Mouse (Mus musculus) granulocyte monocyte progenitor cell, adult 5-6 weeks (primary cell): ENCODE measurements around the gene Cacybp. TPM values are rescaled to one million over a fixed set of nuclear protein-coding genes. Genes with fewer than 3 reads are reported as not detected.

Experiments
- ATAC-seq: replicated peaks from 2 replicates; pipeline ENCODE4 v1.8.0; 2016; ENCODE audit warnings: mild to moderate bottlenecking, moderate TSS enrichment, inconsistent platforms; ENCODE audit not compliant: poor library complexity, severe bottlenecking
- total RNA-seq, 2 experiments: library from RNA; stranded (forward) in 1 of 2; stranded (reverse) in 1 of 2; fragments of 200-712, 200-1000 nt in 1 of 2; fragments of >200 nt in 1 of 2; fragmentation: Nextera tagmentation in 1 of 2; gene quantifications; 2 replicates each; pipeline ENCODE4 v1.2.3; 2014 to 2017

The Cacybp gene
- total RNA-seq, 2 experiments from 2014 or later, result 188 to 288 TPM

DNA sequence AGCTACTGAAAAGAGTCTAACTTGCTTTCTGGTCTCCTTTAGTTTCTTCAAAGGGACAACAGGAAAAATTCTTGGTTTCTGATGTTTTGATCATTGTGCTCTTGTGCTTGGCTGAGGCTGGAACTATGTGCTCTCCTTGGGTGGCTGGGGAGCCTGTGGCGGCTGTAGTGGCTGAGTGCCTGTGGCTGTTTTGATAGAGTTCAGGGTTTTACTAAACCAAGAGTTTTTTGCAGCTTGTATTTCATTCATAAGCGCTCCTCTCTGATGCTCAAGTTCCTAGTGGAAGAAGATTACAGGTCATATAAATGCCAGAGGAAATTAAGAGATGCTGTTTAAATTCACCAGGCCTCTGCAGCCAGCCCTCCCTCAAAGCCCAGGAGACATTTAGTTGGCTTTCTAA lies 11.4 kb upstream of the Cacybp start:
- no peak for ATAC-seq

DNA sequence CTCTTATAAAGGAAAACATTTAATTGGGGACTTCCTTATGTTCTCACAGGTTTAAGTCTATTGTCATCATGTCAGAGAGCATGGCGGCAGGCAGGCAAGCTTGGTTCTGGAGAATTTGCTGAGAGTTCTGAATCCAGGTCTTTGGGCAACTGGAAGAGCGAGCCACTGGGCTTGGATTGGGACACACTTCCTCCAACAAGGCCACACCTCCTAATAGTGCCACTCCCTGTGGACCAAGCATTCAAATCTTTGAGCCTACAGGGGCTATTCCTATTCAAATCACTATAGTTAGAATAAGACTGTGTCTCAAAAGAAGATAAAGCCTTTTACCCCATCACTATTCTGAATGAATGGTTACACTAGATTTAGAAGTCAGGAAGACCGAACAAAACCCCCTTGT lies 5.2 kb upstream of the Cacybp start:
- no peak for ATAC-seq

DNA sequence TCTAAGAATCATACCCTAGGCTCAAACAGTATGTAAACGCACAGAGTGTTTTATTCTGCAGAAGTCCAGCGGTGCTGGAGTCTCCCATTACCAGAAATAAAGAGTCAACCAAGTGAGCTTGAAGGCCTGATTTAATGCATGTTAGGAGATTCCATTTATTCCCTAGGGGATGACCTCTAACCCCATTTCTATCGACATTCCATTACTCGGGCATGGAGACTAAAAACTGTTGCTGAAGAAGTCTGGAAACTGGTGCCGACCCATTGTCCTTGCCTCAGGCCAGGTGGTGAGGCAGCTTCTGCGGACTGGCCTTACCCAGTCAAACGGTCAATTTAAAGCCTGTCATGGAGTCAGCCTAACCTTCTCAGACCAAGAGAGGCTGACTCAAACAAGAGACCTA lies 1.5 kb upstream of the Cacybp start:
- no peak for ATAC-seq

DNA sequence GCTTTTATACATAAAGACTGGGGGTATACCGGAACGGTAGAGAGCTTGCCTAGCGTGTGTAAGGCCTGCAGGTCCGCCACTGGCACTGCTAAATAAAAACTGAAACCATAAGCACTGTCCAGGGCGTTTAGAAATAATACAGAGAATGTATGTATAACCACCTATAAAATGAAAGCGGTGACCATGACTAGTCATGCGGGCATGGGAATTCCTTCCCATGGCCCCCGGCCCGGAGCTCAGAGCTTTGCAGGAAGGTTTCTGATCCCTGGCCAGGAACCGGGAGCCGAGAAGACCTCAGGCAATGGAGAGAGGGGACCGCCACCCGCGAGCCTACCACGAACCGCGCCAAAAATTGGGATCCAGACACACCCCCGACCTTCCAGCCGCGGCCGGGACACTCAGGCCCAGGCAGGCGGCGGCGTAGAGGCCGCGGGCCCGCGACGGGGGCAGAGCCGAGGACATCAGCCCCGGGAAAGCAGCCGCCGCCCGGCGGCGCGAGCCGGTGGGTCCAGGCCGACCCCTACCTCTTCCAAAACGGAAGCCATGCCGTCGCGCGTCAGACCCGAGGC lies 468 bp downstream of the Cacybp start:
- peak; percentile 11 for ATAC-seq

DNA sequence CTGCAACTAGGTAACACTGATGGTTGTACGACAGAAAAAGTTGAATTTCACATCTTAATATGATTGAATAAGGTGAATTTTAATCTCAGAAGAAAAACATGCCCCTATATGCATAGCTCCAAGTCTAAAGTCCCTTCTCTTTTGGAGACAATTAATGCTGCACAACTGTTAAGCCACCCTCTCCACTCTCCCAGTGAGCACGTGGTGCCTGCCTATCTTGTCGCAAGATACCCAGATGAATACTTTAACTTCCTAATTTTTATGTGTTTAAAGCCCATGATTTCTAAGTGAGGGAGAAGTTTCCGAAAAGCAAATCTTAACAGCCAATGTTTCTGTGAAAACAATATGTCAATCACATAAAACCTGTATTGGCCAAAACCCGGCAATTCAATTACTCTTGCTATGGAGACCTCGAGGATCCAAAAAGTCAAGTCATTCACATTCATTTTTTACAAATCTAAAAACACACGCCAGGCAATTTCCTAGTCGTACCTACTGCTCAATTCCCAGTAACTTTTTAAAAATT lies 1.0 kb downstream of the Cacybp start:
- peak; percentile 32 for ATAC-seq

DNA sequence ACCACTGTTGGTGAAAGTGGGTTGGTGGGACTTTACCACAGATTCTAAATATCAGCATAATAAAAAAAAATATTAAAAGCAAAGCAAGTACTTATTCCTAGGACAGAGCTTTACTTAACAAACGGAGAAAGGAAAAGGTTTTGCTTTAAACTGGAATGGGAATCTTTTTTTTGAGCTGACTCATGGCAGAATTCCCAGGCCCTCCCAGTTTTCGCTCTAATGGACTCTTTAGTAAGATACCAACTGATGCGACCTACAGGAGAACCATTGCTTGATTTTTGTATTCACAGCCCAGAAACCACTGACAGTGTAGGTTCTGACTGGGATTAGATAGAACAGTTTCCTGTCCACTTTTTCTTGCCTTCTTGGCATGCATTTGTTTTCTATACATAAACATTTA lies 2.1 kb downstream of the Cacybp start:
- no peak for ATAC-seq

DNA sequence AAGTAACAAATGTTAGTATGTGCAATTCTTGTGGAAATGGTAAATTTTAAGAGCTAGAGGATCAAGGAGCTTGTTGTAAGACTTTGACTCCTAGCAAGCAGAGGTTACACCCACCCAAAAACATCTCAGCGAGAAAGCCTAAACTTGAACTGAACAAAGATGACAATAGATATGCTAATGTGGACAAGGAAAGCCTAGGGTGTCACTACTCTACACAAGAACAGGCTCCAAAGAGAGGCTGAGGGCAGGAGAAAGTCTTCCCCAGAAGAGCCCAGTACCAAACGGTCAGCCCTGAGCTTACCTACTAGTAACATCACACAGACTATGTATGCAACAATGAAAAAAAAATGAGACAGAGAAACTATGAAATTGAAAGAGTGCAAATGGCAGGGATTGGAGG lies 2.8 kb downstream of the Cacybp start:
- ATAC-seq, result no peak

DNA sequence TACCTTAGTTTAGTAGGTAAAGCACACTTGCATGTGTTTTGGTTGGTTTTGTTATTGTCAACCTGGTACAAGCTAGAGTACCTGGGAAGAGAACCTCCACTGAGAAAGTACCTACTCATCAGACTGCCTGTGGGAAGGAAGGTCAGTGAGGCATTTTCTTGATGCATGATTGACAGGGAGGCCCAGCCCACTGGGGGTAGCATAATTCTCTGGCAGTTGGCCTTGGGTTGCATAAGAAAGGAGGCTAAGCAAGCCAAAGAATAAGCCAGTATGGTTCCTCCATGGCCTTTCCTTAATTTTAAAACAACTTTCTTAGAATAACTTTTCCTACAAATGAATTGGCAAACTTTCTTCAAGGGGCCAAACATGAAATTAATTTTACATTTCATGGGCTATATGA lies 7.2 kb downstream of the Cacybp start:
- ATAC-seq, result peak; percentile 33; the same call in 1 of the 2 replicates

DNA sequence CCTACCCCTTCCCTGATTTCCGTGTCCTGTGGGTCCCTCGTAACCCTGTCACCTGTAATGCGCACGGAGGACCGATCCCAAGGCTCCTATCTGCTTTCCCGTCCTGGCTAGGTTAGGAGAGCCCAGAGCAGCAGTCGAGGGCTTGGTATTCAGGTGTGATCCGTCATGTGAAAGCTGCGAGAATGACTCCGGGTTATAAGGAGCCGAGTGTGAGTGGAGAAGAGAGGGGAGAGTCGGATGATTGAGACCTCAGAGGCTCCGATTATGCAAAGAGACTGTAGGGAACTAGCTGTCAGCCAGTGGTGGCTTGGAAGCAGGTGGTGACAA lies 17.4 kb downstream of the Cacybp start:
- ATAC-seq, result peak; percentile 39

DNA sequence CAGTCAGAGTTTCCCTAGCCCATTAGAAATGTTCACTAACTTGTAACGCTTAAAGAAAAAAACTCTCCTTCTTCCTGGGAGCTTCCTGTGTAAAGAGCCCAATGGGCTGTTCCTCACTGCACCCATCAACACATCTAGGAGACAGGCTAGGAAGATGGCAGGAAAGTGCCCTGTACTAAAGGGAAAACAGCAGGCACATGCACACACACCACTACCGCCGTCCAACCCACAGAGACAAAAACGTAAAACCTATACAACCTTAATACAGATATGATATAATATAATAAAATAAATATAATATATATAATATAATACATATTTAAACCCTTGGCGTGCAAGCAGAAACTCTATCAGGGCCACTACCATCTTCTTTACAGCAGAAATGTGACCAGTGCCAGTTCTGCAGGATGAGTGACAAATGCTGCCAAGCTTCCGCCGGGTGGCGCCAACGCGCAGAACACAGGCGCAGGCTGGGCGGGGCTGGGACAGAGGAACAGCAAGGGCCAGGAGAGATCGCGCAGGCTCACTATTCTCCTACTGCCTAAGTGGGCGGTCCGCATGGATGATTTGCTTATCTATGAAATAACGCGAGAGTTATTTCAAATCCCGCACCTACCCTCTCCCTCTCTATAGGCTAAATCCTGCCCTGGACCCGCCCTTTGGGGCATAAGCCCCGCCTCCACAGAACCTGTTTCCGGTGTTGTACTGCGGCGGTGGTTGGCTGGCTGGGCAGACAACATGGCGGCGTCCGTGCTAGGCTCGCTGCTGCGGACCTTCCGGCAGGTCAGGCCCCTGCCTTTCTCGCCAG lies 17.9 kb downstream of the Cacybp start, which contains the start of gene Mrps14:
Mrps14 (plus strand) TSS at position 687 of the 808 bp plus-strand sequence.
- peak; percentile 94 for ATAC-seq

DNA sequence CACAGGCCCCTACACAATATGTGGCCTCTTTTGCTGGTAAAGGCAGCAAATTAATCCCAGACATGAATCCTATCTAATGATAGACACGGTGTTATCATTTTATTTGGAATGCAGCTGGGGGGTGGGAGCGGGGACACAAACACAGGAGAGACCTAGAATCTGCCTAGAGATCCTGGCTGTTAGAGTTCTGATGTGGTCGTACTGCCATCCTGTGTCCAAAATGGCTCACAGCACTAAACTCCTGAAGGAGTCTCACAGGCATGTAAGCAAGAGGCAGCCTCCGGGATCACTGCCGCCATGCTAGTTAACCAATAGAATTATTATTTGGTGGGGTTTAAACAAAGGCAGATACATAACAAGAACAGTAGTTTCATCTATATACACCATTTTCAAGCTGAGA lies 28.2 kb downstream of the Cacybp start:
- ATAC-seq, result peak; percentile 55; the same call in 1 of the 2 replicates

DNA sequence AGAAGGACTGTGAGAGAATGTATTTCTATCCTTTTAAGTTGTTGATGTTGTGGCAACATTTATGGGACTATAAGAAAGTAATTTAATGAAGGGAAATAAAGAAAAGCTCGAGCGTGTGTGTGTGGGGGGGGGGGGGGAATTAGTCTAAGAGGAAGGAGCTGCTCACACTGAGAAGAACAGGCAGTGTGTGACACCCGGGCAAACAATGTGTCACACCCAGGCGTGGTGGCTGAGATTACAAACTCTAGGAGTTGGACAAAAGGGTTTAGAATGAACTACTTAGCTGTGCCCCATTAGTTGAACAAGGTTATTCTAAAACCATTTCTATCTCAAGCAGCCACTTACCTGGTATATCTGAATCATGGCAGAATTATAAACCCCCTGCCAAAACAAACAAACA lies 31.5 kb downstream of the Cacybp start:
- ATAC-seq, result no peak

DNA sequence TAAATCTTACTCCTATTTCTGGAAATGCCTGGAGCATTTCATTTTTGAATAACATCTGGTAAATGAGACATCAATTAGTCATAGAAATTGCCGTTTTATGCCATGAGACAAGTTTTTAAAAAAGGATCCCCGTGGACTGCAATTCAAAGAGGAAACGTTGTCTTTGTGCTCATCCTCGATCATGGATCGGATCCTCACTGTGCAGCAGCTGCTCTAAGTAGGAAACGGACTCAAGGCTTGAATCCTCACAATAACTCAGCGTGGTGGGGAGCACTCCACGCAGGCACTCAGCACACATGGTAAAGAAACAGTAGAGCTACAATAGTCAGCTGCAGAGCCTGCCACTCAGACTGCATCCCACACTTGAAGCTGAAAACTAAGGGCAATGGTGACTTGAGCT lies 35.8 kb downstream of the Cacybp start:
- ATAC-seq, result no peak

DNA sequence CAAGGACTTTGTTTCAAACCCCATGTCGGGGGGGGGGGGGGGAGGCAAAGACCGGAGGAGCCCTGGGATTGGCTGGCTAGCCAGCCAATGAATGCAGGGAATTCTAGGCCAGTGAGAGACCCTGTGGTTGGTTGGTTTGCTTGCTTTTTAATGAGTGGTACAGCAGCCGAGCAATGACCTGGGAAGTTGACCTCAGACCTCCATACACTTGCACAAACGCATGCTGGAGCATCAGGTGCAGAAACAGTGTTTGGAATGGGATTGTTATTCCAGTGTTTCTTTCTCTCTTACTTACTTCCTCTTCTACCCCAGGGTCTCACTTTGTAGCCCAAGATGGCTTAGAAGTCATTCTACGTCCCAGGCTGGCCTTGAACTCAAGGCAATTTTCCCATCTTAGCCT lies 46.1 kb downstream of the Cacybp start:
- ATAC-seq, result no peak

DNA sequence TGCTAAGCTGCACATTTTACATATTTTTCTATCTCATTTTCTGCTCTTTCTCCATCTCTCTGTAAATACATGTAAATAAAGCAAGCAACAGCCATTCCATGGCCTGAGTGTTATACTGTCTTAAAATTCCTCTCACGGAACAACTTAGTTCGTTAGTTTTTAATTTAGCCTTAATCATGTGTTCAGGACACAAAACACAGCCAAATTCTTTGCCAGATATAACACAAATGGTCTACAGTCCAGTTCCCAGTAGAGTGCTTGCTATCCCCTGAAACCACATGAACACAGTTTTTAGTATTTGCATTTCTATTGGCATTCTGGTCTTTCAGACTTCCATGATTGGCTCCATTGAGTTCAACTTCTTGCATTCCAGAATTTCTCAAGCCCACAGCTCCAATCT lies 54.5 kb downstream of the Cacybp start:
- no peak for ATAC-seq

DNA sequence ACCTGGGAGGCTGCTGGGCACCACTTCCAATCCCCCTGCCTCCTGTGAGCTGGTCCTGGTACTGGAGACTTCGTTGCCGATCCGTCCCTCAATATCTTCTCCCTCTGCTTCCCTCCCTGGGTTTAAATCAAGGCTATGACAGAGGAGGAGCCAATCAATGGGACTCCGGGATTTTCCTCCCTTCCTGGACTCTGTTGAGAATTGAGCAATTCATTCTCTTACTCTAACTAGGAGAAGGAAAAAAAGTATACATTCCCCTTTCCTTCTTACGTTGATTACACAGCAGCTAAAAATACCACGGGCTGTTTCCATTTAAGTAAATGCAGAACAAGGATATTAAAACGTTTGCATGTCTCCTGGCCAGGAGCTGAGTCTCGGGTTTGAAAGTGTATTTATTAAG lies 59.2 kb downstream of the Cacybp start, which contains the start of gene Tnn:
Tnn (minus strand) TSS at position 101 of the 400 bp plus-strand sequence.
- ATAC-seq, result no peak

Other genes with a start within 250 kb of the Cacybp start
- 22.9 and 28.4 TPM in 2 replicates for gene 4930523C07Rik, start 168.5 kb downstream of the Cacybp start, total RNA-seq (2014; fragmentation: Nextera tagmentation)
- 53.9 and 82.3 TPM in 2 replicates for gene 4930523C07Rik, start 168.5 kb downstream of the Cacybp start, total RNA-seq (2017)
- gene Tnn, start 59.3 kb downstream of the Cacybp start, total RNA-seq (2014; fragmentation: Nextera tagmentation), result not detected in 2 replicates
- not detected in 2 replicates for gene Tnn, start 59.3 kb downstream of the Cacybp start, total RNA-seq (2017)
- 119 and 171 TPM in 2 replicates for gene Mrps14, start 17.7 kb downstream of the Cacybp start, total RNA-seq (2014; fragmentation: Nextera tagmentation)
- gene Mrps14, start 17.7 kb downstream of the Cacybp start, total RNA-seq (2017), result 157 and 194 TPM in 2 replicates